Mouse (Mus musculus) midbrain, embryonic 10.5 days (tissue): ENCODE data around the gene Esp1. TPM values are rescaled to one million over a fixed set of nuclear protein-coding genes. Genes with fewer than 3 reads are reported as not detected.
"Not testable (repeated sequence)": the region's sequence is repeated elsewhere in the genome, so short reads cannot be mapped to it uniquely, and the experiment has no call there.

ENCODE experiments used
- DNase-seq: peaks from one replicate; pipeline ENCODE4 v3.0.0-alpha.2; 2017; ENCODE audit warnings: low spot score
- H3K27ac ChIP-seq: fragments of 300-500 bp; sonication (generic); replicated peaks from 2 replicates; pipeline ENCODE4 v1.5.1; 2016; ENCODE audit warnings: mild to moderate bottlenecking
- H3K27me3 ChIP-seq: fragments of 300-500 bp; sonication (generic); 2 replicates; pipeline ENCODE4 v1.6.1; 2016; ENCODE audit warnings: low read depth, mild to moderate bottlenecking; ENCODE audit not compliant: poor library complexity, severe bottlenecking
- H3K36me3 ChIP-seq: fragments of 300-500 bp; sonication (generic); 2 replicates; pipeline ENCODE4 v1.6.1; 2016; ENCODE audit warnings: mild to moderate bottlenecking, moderate library complexity
- H3K4me1 ChIP-seq: fragments of 300-500 bp; sonication (generic); 2 replicates; pipeline ENCODE4 v1.6.1; 2016
- H3K4me3 ChIP-seq: fragments of 300-500 bp; sonication (generic); 2 replicates; pipeline ENCODE4 v1.5.1; 2016; ENCODE audit warnings: mild to moderate bottlenecking, moderate library complexity
- H3K9me3 ChIP-seq: fragments of 300-500 bp; sonication (generic); replicated peaks from 2 replicates; pipeline ENCODE4 v1.6.1; 2016; ENCODE audit warnings: mild to moderate bottlenecking
- WGBS: fragments of 180-500 bp; shearing (Covaris S2); methylation state at CpG from one replicate; pipeline ENCODE4 v1.1.7; 2016; 5-methylcytosine and 5-hydroxymethylcytosine counted together
- polyA plus RNA-seq: library from polyadenylated mRNA; unstranded; fragments of >200 nt; fragmentation: Nextera tagmentation; extraction: Ambion mirVana; gene quantifications from 2 replicates; pipeline ENCODE4 v1.2.1, GENCODE M21; 2016

Esp1 gene
- not detected in 2 replicates for polyA plus RNA-seq

GRCm38 (mm10) chr17:40726820-40727219 is at the start of gene Esp1:
Gene Esp1 (plus strand): TSS chr17:40727120.
- no peak for DNase-seq
- Histone ChIP-seq H3K27ac (no peak within 1 kb of the TSS), H3K36me3 (no peaks in the 10 kb centered on the region), H3K9me3 (no peaks in the 10 kb centered on the region), H3K4me3 (no peak within 1 kb of the TSS), H3K27me3 (no peaks in the 10 kb centered on the region), H3K4me1 (no peaks in the 10 kb centered on the region)
- WGBS = 87% methylated on average over 2 of the region's 2 CpGs

- Histone ChIP-seq H3K27ac (no peak overlapping the region), H3K27me3 (no peaks in the 10 kb centered on the region), H3K4me1 (no peaks in the 10 kb centered on the region), H3K36me3 (no peaks in the 10 kb centered on the region), H3K4me3 (no peak overlapping the region), H3K9me3 (no peaks in the 10 kb centered on the region)
- no peak for DNase-seq
Observed at GRCm38 (mm10) chr17:40716273-40716672, 10.6 kb upstream of the Esp1 start.

GRCm38 (mm10) chr17:40717055-40717454 is 9.9 kb upstream of the Esp1 start:
- DNase-seq, H3K27me3 ChIP-seq, H3K9me3 ChIP-seq, H3K27ac ChIP-seq, H3K36me3 ChIP-seq, H3K4me1 ChIP-seq, H3K4me3 ChIP-seq: not testable (repeated sequence)

- Histone ChIP-seq H3K4me1 (no peaks in the 10 kb centered on the region), H3K9me3 (no peaks in the 10 kb centered on the region), H3K27ac (no peak overlapping the region), H3K4me3 (no peak overlapping the region), H3K36me3 (no peaks in the 10 kb centered on the region), H3K27me3 (no peaks in the 10 kb centered on the region)
- DNase-seq = no peak
- WGBS = 75% methylated on average over 2 of the region's 2 CpGs
Observed at GRCm38 (mm10) chr17:40731296-40731695, 4.4 kb downstream of the Esp1 start.

- Histone ChIP-seq H3K4me3 (no peak overlapping the region), H3K27ac (no peak overlapping the region), H3K4me1 (no peaks in the 10 kb centered on the region), H3K36me3 (no peaks in the 10 kb centered on the region), H3K9me3 (no peaks in the 10 kb centered on the region), H3K27me3 (no peaks in the 10 kb centered on the region)
- DNase-seq = no peak
- 65% methylated on average over 4 of the region's 4 CpGs for WGBS
Observed at GRCm38 (mm10) chr17:40731724-40732123, 4.8 kb downstream of the Esp1 start.

GRCm38 (mm10) chr17:40763662-40764061 is 36.7 kb downstream of the Esp1 start:
- Histone ChIP-seq H3K27me3 (no peaks in the 10 kb centered on the region), H3K27ac (no peak overlapping the region), H3K9me3 (no peaks in the 10 kb centered on the region), H3K36me3 (no peaks in the 10 kb centered on the region), H3K4me1 (no peaks in the 10 kb centered on the region), H3K4me3 (no peak overlapping the region)
- DNase-seq = no peak
- 81% methylated on average over 4 of the region's 4 CpGs for WGBS

GRCm38 (mm10) chr17:40767120-40767519 is 40.2 kb downstream of the Esp1 start:
- H3K27ac ChIP-seq = no peak overlapping the region
- 81% methylated on average over 1 of the region's 1 CpGs for WGBS
- no peaks in the 10 kb centered on the region for H3K9me3 ChIP-seq
- no peaks in the 10 kb centered on the region for H3K27me3 ChIP-seq
- H3K36me3 ChIP-seq = no peaks in the 10 kb centered on the region
- no peak for DNase-seq
- no peaks in the 10 kb centered on the region for H3K4me1 ChIP-seq
- no peak overlapping the region for H3K4me3 ChIP-seq

Other genes with a start within 250 kb of the Esp1 start
- gene Esp8, start 207.1 kb upstream of the Esp1 start, polyA plus RNA-seq = not detected in 2 replicates
- not detected in 2 replicates for gene Esp6, start 165.6 kb upstream of the Esp1 start, polyA plus RNA-seq
- not detected in 2 replicates for gene Esp4, start 128.5 kb upstream of the Esp1 start, polyA plus RNA-seq
- gene Esp3, start 95.0 kb upstream of the Esp1 start, polyA plus RNA-seq = not detected in 2 replicates
- not detected in 2 replicates for gene Crisp2, start 79.9 kb downstream of the Esp1 start, polyA plus RNA-seq
- gene Rhag, start 84.0 kb downstream of the Esp1 start, polyA plus RNA-seq = 5.6 and 5.9 TPM in 2 replicates
- 0.85 and 1.3 TPM in 2 replicates for gene 9130008F23Rik, start 153.4 kb downstream of the Esp1 start, polyA plus RNA-seq
- not detected in 2 replicates for gene Glyatl3, start 187.2 kb downstream of the Esp1 start, polyA plus RNA-seq
- 27.6 and 29.1 TPM in 2 replicates for gene Mut, start 207.6 kb downstream of the Esp1 start, polyA plus RNA-seq
- gene Cenpq, start 207.9 kb downstream of the Esp1 start, polyA plus RNA-seq = 38.6 and 44.6 TPM in 2 replicates